Mouse (Mus musculus) ES-E14 (cell line): ENCODE data around the gene Ankfn1. TPM values are rescaled to one million over a fixed set of nuclear protein-coding genes. Genes with fewer than 3 reads are reported as not detected.

Experiments used
- DNase-seq: peaks from one replicate; pipeline ENCODE4 v3.0.0-alpha.2; 2013; ENCODE audit warnings: low read depth, low spot score
- H3K27ac ChIP-seq: 2 replicates; pipeline ENCODE4 v1.5.1; 2012; ENCODE audit warnings: low read depth, mild to moderate bottlenecking, low read length, moderate library complexity, mixed read lengths; ENCODE audit not compliant: poor library complexity, insufficient read depth, severe bottlenecking
- H3K36me3 ChIP-seq: 2 replicates; pipeline ENCODE4 v1.6.1; 2012; ENCODE audit warnings: mild to moderate bottlenecking, low read length, moderate library complexity, mixed read lengths; ENCODE audit not compliant: control insufficient read depth, poor library complexity, insufficient read depth, severe bottlenecking
- H3K4me1 ChIP-seq, 2 experiments: fragments of 150-350 bp in 1 of 2; sonication (generic) in 1 of 2; 2 replicates each; pipeline ENCODE4 v1.6.1; 2012; ENCODE audit warnings: low read length in 2 of 2, mild to moderate bottlenecking in 1 of 2, mixed read lengths in 1 of 2; ENCODE audit not compliant: control insufficient read depth in 2 of 2, insufficient read depth in 2 of 2, poor library complexity in 1 of 2
- H3K4me3 ChIP-seq, 2 experiments: fragments of 150-350 bp in 1 of 2; sonication (generic) in 1 of 2; 2 replicates each; pipeline ENCODE4 v1.5.1; 2012; ENCODE audit warnings: low read length in 2 of 2, low read depth in 1 of 2, mild to moderate bottlenecking in 1 of 2, mixed read lengths in 1 of 2; ENCODE audit not compliant: insufficient read depth in 1 of 2, poor library complexity in 1 of 2, severe bottlenecking in 1 of 2
- H3K9ac ChIP-seq: 2 replicates; pipeline ENCODE4 v1.6.1; 2012; ENCODE audit warnings: low read depth, mild to moderate bottlenecking, low read length, mixed read lengths; ENCODE audit not compliant: poor library complexity, insufficient read depth, severe bottlenecking
- H3K9me3 ChIP-seq: fragments of 150-350 bp; sonication (generic); 2 replicates; pipeline ENCODE4 v1.6.1; 2012; ENCODE audit warnings: low read depth, mild to moderate bottlenecking, low read length; ENCODE audit not compliant: control insufficient read depth, insufficient read depth
- CHD2 ChIP-seq: IDR thresholded peaks from 2 replicates; pipeline ENCODE4 v1.6.1; 2014; ENCODE audit warnings: mild to moderate bottlenecking, low read depth, low read length, inconsistent platforms
- HCFC1 ChIP-seq: IDR thresholded peaks from 2 replicates; pipeline ENCODE4 v1.6.1; 2012; ENCODE audit warnings: low read length, inconsistent platforms, borderline replicate concordance; ENCODE audit not compliant: insufficient read depth
- MAFK ChIP-seq: IDR thresholded peaks from 2 replicates; pipeline ENCODE4 v1.6.1; 2014; ENCODE audit warnings: mild to moderate bottlenecking, low read depth, low read length, inconsistent platforms; ENCODE audit not compliant: insufficient read depth
- ZC3H11A ChIP-seq: IDR thresholded peaks from 2 replicates; pipeline ENCODE4 v1.6.1; 2012; ENCODE audit warnings: low read depth, mild to moderate bottlenecking, inconsistent platforms, low read length, borderline replicate concordance
- ZNF384 ChIP-seq: IDR thresholded peaks from 2 replicates; pipeline ENCODE4 v1.6.1; 2012; ENCODE audit warnings: low read depth, low read length, inconsistent platforms
- in situ Hi-C, 2 experiments: fragments of 600-800 bp; cut with MboI; formaldehyde crosslinking; loops; one replicate each; pipeline ENCODE4 v1.15.1; 2025; ENCODE audit warnings: low sequenced_read_pairs in 2 of 2, inconsistent platforms in 1 of 2; ENCODE audit not compliant: unreplicated experiment in 2 of 2
- total RNA-seq: library from RNA; depleted of rRNA; stranded (reverse); fragments of 300-350 nt; gene quantifications from 2 replicates; pipeline ENCODE4 v1.2.3, GENCODE M21; 2012

Gene Ankfn1
- total RNA-seq, 1 experiment = not detected

DNA sequence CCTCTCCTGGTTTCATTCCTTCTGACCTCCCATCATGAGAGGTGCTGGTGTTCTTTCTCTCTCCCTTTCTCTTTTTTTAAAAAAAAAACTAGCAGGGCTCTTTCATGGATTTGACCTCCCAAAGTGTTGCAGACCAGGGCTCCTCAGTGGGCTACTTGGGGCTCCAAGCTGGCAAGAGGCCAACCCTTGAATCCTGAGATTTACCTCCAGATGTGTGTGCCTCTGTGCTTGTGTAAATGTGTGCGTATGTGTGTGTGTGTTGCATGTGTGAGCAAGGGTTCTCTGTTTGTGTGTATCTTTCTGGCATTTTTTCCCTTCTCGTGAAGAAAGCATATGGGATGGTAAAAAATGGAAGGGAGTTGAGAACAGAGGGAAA lies 394.8 kb downstream of the Ankfn1 start:
- H3K27ac ChIP-seq = no peak overlapping the region
- in situ Hi-C loops = no loop called here
- no peaks in the 10 kb centered on the region for H3K4me1 ChIP-seq
- H3K9me3 ChIP-seq = no peaks in the 10 kb centered on the region
- H3K9ac ChIP-seq = no peak overlapping the region
- DNase-seq = no peak
- no peaks in the 10 kb centered on the region for H3K36me3 ChIP-seq
- no peak overlapping the region for H3K4me3 ChIP-seq
- TF ChIP-seq CHD2 = no peak
- TF ChIP-seq ZC3H11A = no peak
- no peak for TF ChIP-seq MAFK
- TF ChIP-seq HCFC1 = no peak
- no peak for TF ChIP-seq ZNF384

DNA sequence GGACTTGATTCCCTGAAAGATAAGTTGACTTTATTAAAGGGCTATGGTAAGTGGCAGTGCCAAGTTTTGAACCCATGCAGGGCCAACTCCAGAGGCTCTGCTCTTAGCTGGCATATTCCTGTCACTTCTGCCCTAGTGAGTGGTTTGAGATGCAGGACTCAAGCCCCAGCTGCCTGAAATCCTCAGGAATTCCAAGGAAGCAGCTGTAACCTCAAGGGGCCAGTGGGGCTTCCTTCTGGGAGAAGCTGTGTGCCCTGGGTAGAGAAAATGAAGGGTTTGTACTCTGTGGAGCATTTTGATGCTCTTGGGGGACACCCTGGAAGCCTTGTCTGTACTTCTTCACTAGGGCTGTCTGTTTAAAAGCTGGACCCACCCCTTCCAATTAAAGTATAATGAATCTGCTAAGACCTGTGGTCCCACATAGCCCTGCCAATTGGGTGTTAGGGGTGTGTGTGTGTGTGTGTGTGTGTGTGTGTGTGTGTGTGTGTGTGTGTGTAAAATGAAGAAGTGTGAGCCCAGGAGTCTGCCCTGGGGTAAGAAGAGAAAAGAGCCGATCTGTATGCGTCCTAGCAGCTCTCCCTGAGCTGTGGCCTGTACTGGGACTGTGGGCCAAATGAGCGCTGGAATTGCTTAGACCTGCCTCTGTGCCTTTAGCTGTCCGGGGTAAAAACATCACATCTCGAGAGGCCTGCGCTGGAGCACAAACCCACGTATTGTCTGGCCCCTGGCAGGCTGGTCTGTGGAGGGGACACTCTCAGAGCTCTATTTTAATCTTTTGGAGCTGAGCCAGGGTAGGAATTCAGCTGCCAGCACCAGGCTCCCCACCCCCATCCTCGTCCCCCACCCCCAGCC lies 395.4 kb downstream of the Ankfn1 start:
- TF ChIP-seq ZC3H11A (no peak), CHD2 (no peak), HCFC1 (no peak), ZNF384 (no peak), MAFK (no peak)
- Histone ChIP-seq H3K9me3 (no peaks in the 10 kb centered on the region), H3K9ac (no peak overlapping the region), H3K4me3 (no peak overlapping the region), H3K27ac (no peak overlapping the region), H3K36me3 (no peaks in the 10 kb centered on the region), H3K4me1 (no peaks in the 10 kb centered on the region)
- in situ Hi-C loops = no loop called here
- no peak for DNase-seq

DNA sequence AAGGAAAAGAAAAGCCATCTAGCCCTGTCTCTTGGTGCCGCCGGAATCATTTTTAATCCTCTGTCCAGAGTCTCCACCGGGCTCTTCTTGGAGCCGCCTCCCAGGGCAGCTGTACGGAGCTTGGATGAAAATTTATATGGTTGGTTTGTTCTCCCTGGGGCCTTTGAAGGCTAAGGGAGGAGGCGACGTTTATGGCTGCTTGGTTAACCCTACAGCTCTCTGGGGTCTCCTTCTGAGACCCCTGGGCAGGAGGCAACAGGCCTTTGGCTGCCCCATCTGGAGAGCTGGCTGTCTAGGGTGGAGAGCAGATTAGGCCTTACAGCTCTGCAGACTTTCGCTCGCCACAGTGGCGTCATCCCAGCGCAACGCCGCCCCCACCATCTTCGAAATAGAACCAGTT lies 406.5 kb downstream of the Ankfn1 start:
- Histone ChIP-seq H3K9me3 (no peaks in the 10 kb centered on the region), H3K27ac (no peak overlapping the region), H3K36me3 (no peaks in the 10 kb centered on the region), H3K9ac (no peak overlapping the region), H3K4me1 (no peaks in the 10 kb centered on the region), H3K4me3 (no peak overlapping the region)
- TF ChIP-seq MAFK = no peak
- no peak for TF ChIP-seq ZNF384
- no peak for TF ChIP-seq HCFC1
- no peak for DNase-seq
- in situ Hi-C loops = no loop called here

DNA sequence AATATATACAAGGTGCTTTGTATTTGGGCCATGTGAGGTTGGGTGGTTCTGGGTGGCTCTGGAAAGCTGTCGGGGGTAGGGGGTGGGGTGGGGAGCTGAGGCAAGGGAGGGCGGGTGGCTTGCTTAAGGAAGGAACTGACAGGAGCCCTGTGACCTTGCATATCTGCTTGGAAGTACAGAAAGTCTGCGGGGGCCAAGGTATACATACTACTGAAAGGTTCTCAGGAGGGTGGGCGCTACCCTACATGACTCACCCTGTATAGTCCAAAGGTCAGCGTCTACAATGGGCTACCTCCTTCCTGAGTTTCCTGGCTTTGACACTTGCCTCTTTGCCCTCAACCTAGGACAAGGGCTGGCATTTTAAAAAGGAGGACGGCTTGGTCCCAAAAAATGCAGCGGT lies 407.1 kb downstream of the Ankfn1 start:
- H3K36me3 ChIP-seq = no peaks in the 10 kb centered on the region
- no peaks in the 10 kb centered on the region for H3K4me1 ChIP-seq
- in situ Hi-C loops = no loop called here
- no peaks in the 10 kb centered on the region for H3K9me3 ChIP-seq
- no peak for DNase-seq
- no peak for TF ChIP-seq MAFK
- H3K9ac ChIP-seq = no peak overlapping the region
- H3K27ac ChIP-seq = no peak overlapping the region
- H3K4me3 ChIP-seq = no peak overlapping the region

DNA sequence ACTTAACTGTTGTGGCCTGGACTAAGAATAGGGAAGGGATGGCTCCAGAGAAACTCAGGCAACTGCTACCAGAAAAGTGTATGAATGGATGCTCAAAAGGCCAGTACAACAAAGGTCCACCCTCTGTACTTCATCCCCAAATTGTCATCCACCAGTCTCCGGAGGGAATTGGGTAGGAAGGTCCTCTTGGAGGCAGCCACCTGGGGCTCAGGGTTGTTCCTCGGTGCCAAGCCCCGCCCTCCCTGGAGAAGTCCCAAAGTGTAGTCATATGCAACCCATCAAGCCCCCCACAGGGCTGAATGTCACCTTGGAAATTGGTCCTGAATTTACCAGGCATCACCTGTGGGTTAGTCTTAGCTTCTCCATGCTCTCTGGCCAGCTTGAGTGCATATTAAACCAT lies 413.5 kb downstream of the Ankfn1 start:
- in situ Hi-C loops = no loop called here
- no peak overlapping the region for H3K27ac ChIP-seq
- no peak for DNase-seq
- no peaks in the 10 kb centered on the region for H3K9me3 ChIP-seq
- no peaks in the 10 kb centered on the region for H3K36me3 ChIP-seq
- no peak overlapping the region for H3K4me3 ChIP-seq
- TF ChIP-seq CHD2 (no peak), ZNF384 (no peak), HCFC1 (no peak), ZC3H11A (no peak), MAFK (no peak)
- no peak overlapping the region for H3K9ac ChIP-seq
- H3K4me1 ChIP-seq = no peaks in the 10 kb centered on the region
